Mouse (Mus musculus): ENCODE measurements around the gene Cenpm.

- TF ChIP-seq CTCF (IDR thresholded peaks at IDR 0.05; ENCODE audit: low read depth, low read length) (no peak), POLR2A (IDR thresholded peaks at IDR 0.05; ENCODE audit: insufficient read depth, low read length) (no peak)
Measured at GRCm38 (mm10) chr15:82223657-82224601, 20.6 kb downstream of the Cenpm start, which contains the start of gene Tnfrsf13c.

Measured in ES-Bruce4 (cell line).